Mouse (Mus musculus) heart, embryonic 11.5 days (tissue): ENCODE results near the gene Nrxn3. TPM values are rescaled to one million over a fixed set of nuclear protein-coding genes. Genes with fewer than 3 reads are reported as not detected.

Experiments used
- ATAC-seq: fragments of 200-750 bp; cut with Nextera tagmentation; replicated peaks from 2 replicates; pipeline ENCODE4 v1.8.0; 2017; ENCODE audit warnings: moderate library complexity; ENCODE audit not compliant: insufficient number of reproducible peaks, low FRiP score, low TSS enrichment
- H3K27ac ChIP-seq: fragments of 300-500 bp; sonication (generic); 2 replicates; pipeline ENCODE4 v1.5.1; 2014; ENCODE audit warnings: mild to moderate bottlenecking, low read depth, low read length
- H3K27me3 ChIP-seq: fragments of 300-500 bp; sonication (generic); 2 replicates; pipeline ENCODE4 v1.6.1; 2014; ENCODE audit warnings: mild to moderate bottlenecking, low read length, mixed read lengths; ENCODE audit not compliant: control insufficient read depth, insufficient read depth
- H3K36me3 ChIP-seq: fragments of 300-500 bp; sonication (generic); 2 replicates; pipeline ENCODE4 v1.6.1; 2014; ENCODE audit warnings: mild to moderate bottlenecking, low read length, moderate library complexity, mixed read lengths; ENCODE audit not compliant: control insufficient read depth, insufficient read depth
- H3K4me1 ChIP-seq: fragments of 300-500 bp; sonication (generic); 2 replicates; pipeline ENCODE4 v1.6.1; 2014; ENCODE audit warnings: low read length; ENCODE audit not compliant: control insufficient read depth, insufficient read depth
- H3K4me2 ChIP-seq: fragments of 300-500 bp; sonication (generic); 2 replicates; pipeline ENCODE4 v1.6.1; 2014; ENCODE audit warnings: mild to moderate bottlenecking, moderate library complexity
- H3K4me3 ChIP-seq: fragments of 300-500 bp; sonication (generic); 2 replicates; pipeline ENCODE4 v1.5.1; 2014; ENCODE audit warnings: low read depth, low read length
- H3K9ac ChIP-seq: fragments of 300-500 bp; sonication (generic); 2 replicates; pipeline ENCODE4 v1.6.1; 2014; ENCODE audit warnings: mild to moderate bottlenecking, low read depth, low read length, moderate library complexity
- H3K9me3 ChIP-seq: fragments of 300-500 bp; sonication (generic); replicated peaks from 2 replicates; pipeline ENCODE4 v1.6.1; 2016; ENCODE audit warnings: low read length; ENCODE audit not compliant: control insufficient read depth
- WGBS: fragments of 180-500 bp; shearing (Covaris S2); extraction: QIAGEN DNeasy Blood & Tissue Kit; methylation state at CpG from one replicate; pipeline ENCODE4 v1.1.7; 2014; ENCODE audit not compliant: insufficient replicate concordance; 5-methylcytosine and 5-hydroxymethylcytosine counted together
- polyA plus RNA-seq: library from polyadenylated mRNA; unstranded; fragments of >200 nt; fragmentation: Nextera tagmentation; extraction: Ambion mirVana; gene quantifications from 2 replicates; pipeline ENCODE4 v1.2.1, GENCODE M21; 2014

Nrxn3 gene
- polyA plus RNA-seq, 1 experiment from 2014 or later = 4.5 TPM

DNA sequence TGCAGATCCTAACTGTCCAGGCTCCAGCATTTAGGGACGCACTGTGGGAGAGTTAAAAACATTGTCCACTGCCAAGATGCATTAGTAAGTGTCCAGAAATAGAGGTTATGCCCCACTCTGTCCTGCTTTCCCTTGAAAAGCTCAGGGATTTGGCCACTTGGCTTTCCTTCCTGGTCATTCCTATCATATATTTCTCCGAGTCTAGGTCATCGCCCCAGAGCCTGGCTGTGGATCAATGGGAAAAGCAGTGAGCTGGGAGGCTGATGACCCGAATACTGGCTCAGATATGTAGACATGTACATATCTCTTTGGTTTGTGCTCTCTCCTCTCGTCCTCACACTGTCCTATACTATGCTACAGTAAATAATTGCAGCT is 96.6 kb downstream of the Nrxn3 start:
- Histone ChIP-seq H3K4me2 (no peak overlapping the region), H3K36me3 (no peaks in the 10 kb centered on the region), H3K4me1 (no peaks in the 10 kb centered on the region), H3K9me3 (no peaks in the 10 kb centered on the region), H3K4me3 (no peak overlapping the region), H3K27ac (no peak overlapping the region), H3K9ac (no peak overlapping the region), H3K27me3 (no peaks in the 10 kb centered on the region)
- WGBS = 62% methylated on average over 5 of the region's 5 CpGs
- ATAC-seq = no peak

DNA sequence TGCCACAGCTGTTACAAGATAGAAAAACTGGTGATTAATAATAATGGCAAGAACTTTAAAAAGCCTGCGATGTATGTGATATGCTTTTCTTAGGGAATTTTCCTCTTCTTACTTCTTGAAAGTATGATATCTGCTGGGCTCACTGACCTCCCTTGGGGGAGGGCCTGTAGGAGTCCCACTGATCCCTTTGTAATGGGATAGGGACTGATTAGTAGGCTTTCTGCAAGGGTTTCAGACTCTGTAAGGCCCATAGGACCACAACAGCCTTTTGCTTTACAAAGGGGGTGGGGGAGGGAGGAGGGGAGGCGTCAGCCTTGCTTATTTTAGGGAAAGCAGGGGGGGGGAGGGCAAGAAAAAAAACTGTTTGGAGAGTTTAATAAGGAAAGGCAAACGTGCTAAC is 97.5 kb downstream of the Nrxn3 start:
- Histone ChIP-seq H3K4me3 (no peak overlapping the region), H3K4me2 (no peak overlapping the region), H3K36me3 (no peaks in the 10 kb centered on the region), H3K9ac (no peak overlapping the region), H3K27ac (no peak overlapping the region), H3K9me3 (no peaks in the 10 kb centered on the region), H3K4me1 (no peaks in the 10 kb centered on the region), H3K27me3 (no peaks in the 10 kb centered on the region)
- no peak for ATAC-seq
- 31% methylated on average over 3 of the region's 3 CpGs for WGBS

DNA sequence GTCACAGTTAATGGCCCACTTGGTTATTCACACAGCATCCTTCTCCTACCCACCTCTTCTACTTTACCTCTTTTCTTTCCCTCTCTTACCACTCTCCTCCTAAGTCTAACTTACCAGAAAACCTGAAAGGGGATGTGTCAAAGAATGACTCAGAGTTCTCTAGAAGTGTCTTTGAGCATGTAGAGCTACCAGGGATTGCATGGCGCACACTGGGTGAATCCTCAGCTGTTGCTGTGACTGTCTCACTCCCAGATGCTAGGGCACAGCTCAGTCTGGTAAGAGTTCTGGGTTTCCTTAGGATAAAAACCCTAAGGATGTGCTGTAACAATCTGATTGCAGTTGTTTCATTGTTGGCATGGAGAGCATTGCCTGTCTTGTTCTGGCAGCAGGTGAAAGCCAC is 108.2 kb downstream of the Nrxn3 start:
- H3K4me1 ChIP-seq = no peaks in the 10 kb centered on the region
- no peaks in the 10 kb centered on the region for H3K27me3 ChIP-seq
- H3K4me3 ChIP-seq = no peak overlapping the region
- H3K4me2 ChIP-seq = no peak overlapping the region
- WGBS = 78% methylated on average over 1 of the region's 1 CpGs
- no peaks in the 10 kb centered on the region for H3K9me3 ChIP-seq
- no peak overlapping the region for H3K9ac ChIP-seq
- ATAC-seq = no peak
- no peaks in the 10 kb centered on the region for H3K36me3 ChIP-seq
- no peak overlapping the region for H3K27ac ChIP-seq

DNA sequence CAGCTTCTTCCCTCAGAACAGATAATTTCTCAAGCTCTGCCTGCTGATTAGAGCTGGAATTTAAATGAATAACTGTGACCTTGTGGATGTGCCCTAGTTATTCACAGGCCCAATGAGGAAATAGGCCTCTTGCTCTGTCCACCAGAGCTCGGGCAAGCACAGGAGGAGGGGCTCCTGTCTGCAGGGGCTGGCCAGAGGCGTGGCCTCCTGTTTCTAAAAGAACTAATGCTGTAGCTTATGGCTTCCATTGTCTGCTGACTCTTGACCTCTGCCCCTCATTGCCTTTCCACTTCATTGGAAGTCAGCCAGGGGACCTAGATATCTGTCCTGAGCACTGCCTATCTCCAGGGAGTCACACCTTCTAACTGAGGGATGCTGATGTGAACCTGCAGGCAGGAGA is 113.1 kb downstream of the Nrxn3 start:
- 31% methylated on average over 2 of the region's 2 CpGs for WGBS
- Histone ChIP-seq H3K27ac (no peak overlapping the region), H3K4me1 (no peaks in the 10 kb centered on the region), H3K4me3 (no peak overlapping the region), H3K9me3 (no peaks in the 10 kb centered on the region), H3K36me3 (no peaks in the 10 kb centered on the region), H3K27me3 (no peaks in the 10 kb centered on the region), H3K9ac (no peak overlapping the region), H3K4me2 (no peak overlapping the region)
- ATAC-seq = no peak; the same call in 1 of the 2 replicates

GRCm38 (mm10) chr12:88839724-88840123 is 117.0 kb downstream of the Nrxn3 start:
- Histone ChIP-seq H3K9me3 (no peaks in the 10 kb centered on the region), H3K4me3 (no peak overlapping the region), H3K27me3 (no peaks in the 10 kb centered on the region), H3K4me1 (no peaks in the 10 kb centered on the region), H3K9ac (no peak overlapping the region), H3K36me3 (no peaks in the 10 kb centered on the region), H3K27ac (no peak overlapping the region), H3K4me2 (no peak overlapping the region)
- WGBS = 77% methylated on average over 7 of the region's 7 CpGs
- ATAC-seq = no peak

GRCm38 (mm10) chr12:88841350-88841749 is 118.7 kb downstream of the Nrxn3 start:
- H3K9me3 ChIP-seq = no peaks in the 10 kb centered on the region
- no peaks in the 10 kb centered on the region for H3K36me3 ChIP-seq
- H3K9ac ChIP-seq = no peak overlapping the region
- H3K4me3 ChIP-seq = no peak overlapping the region
- no peak overlapping the region for H3K4me2 ChIP-seq
- no peak overlapping the region for H3K27ac ChIP-seq
- no peak for ATAC-seq
- 83% methylated on average over 6 of the region's 6 CpGs for WGBS
- H3K4me1 ChIP-seq = no peaks in the 10 kb centered on the region
- H3K27me3 ChIP-seq = no peaks in the 10 kb centered on the region

DNA sequence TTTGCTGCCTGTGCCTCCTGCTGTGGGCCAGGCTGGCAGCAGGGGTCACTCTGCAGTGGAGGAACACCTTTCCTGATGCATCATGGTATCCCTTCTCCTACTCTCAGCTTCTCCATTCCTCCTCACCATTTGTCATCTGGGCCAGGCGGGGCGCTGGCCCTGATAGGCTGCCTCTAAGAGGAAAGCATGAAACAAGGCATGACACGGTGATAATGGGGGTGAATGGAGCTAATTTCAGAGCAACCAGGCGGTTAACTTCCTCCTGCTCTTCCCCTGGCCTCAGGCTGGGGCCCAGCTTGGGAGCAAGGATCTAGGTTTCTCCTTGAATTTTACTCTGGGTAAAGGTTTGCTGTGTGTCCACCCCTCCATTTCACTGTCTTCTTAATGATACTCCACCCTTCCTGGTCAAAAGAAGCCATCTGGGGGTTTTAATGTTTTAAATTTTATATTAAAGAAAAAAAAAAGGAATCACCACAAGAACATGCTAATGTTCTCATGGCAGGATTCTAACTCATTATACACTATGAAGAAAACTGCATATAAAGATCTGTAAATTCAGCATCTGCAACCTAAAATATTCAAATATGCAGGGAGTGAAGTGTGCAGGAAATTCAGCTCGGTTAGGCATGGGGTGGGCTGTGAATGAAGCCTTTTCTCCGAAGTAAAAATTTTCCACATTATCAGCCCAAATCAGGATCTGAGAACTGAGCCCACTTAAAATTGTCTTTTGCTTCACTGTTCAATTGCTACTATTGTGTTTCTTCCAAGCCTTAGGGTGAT is 127.9 kb downstream of the Nrxn3 start:
- Histone ChIP-seq H3K4me2 (no peak overlapping the region), H3K4me1 (no peaks in the 10 kb centered on the region; the same call in 1 of the 2 replicates), H3K9me3 (no peaks in the 10 kb centered on the region), H3K9ac (no peak overlapping the region), H3K27me3 (no peaks in the 10 kb centered on the region), H3K4me3 (no peak overlapping the region), H3K36me3 (no peaks in the 10 kb centered on the region), H3K27ac (no peak overlapping the region)
- WGBS = 38% methylated on average over 6 of the region's 6 CpGs
- no peak for ATAC-seq

DNA sequence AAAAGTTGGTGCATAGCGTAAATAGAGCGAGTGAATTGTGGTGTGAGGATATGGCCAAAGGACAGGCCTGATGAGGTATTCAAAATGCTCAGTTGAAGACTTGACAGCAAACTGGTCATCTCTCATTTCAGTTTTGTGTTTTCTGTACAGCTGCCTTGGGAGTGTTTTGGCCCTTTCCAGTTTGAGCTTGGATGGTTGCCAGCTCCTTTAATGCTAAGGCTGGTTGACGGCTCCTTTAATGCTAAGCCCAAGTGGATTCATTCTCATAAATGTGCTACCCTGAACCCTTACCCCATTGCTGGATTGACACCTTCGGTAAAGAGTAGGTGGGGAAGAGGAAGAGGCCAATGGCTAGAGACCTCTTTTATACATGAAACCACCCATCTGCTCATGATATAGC is 131.4 kb downstream of the Nrxn3 start:
- no peaks in the 10 kb centered on the region for H3K36me3 ChIP-seq
- no peak overlapping the region for H3K9ac ChIP-seq
- 81% methylated on average over 4 of the region's 4 CpGs for WGBS
- H3K4me2 ChIP-seq = no peak overlapping the region
- ATAC-seq = no peak
- no peak overlapping the region for H3K27ac ChIP-seq
- no peaks in the 10 kb centered on the region for H3K9me3 ChIP-seq
- no peak overlapping the region for H3K4me3 ChIP-seq
- H3K4me1 ChIP-seq = no peaks in the 10 kb centered on the region; the same call in 1 of the 2 replicates
- H3K27me3 ChIP-seq = no peaks in the 10 kb centered on the region

- Histone ChIP-seq H3K4me3 (no peak overlapping the region), H3K9me3 (no peaks in the 10 kb centered on the region), H3K9ac (no peak overlapping the region), H3K4me1 (no peaks in the 10 kb centered on the region), H3K27ac (no peak overlapping the region), H3K4me2 (no peak overlapping the region), H3K27me3 (no peaks in the 10 kb centered on the region), H3K36me3 (no peaks in the 10 kb centered on the region)
- ATAC-seq = no peak
- 66% methylated on average over 2 of the region's 2 CpGs for WGBS
Measured at GRCm38 (mm10) chr12:88857701-88858100, 135.0 kb downstream of the Nrxn3 start.
